Mouse (Mus musculus) heart, embryonic 11.5 days (tissue): ENCODE results near the gene Lbh. TPM values are rescaled to one million over a fixed set of nuclear protein-coding genes. Genes with fewer than 3 reads are reported as not detected.

Experiments
- ATAC-seq: fragments of 200-750 bp; cut with Nextera tagmentation; replicated peaks from 2 replicates; pipeline ENCODE4 v1.8.0; 2017; ENCODE audit warnings: moderate library complexity; ENCODE audit not compliant: insufficient number of reproducible peaks, low FRiP score, low TSS enrichment
- H3K27ac ChIP-seq: fragments of 300-500 bp; sonication (generic); 2 replicates; pipeline ENCODE4 v1.5.1; 2014; ENCODE audit warnings: mild to moderate bottlenecking, low read depth, low read length
- H3K27me3 ChIP-seq: fragments of 300-500 bp; sonication (generic); 2 replicates; pipeline ENCODE4 v1.6.1; 2014; ENCODE audit warnings: mild to moderate bottlenecking, low read length, mixed read lengths; ENCODE audit not compliant: control insufficient read depth, insufficient read depth
- H3K36me3 ChIP-seq: fragments of 300-500 bp; sonication (generic); 2 replicates; pipeline ENCODE4 v1.6.1; 2014; ENCODE audit warnings: mild to moderate bottlenecking, low read length, moderate library complexity, mixed read lengths; ENCODE audit not compliant: control insufficient read depth, insufficient read depth
- H3K4me1 ChIP-seq: fragments of 300-500 bp; sonication (generic); 2 replicates; pipeline ENCODE4 v1.6.1; 2014; ENCODE audit warnings: low read length; ENCODE audit not compliant: control insufficient read depth, insufficient read depth
- H3K4me2 ChIP-seq: fragments of 300-500 bp; sonication (generic); 2 replicates; pipeline ENCODE4 v1.6.1; 2014; ENCODE audit warnings: mild to moderate bottlenecking, moderate library complexity
- H3K4me3 ChIP-seq: fragments of 300-500 bp; sonication (generic); 2 replicates; pipeline ENCODE4 v1.5.1; 2014; ENCODE audit warnings: low read depth, low read length
- H3K9ac ChIP-seq: fragments of 300-500 bp; sonication (generic); 2 replicates; pipeline ENCODE4 v1.6.1; 2014; ENCODE audit warnings: mild to moderate bottlenecking, low read depth, low read length, moderate library complexity
- H3K9me3 ChIP-seq: fragments of 300-500 bp; sonication (generic); replicated peaks from 2 replicates; pipeline ENCODE4 v1.6.1; 2016; ENCODE audit warnings: low read length; ENCODE audit not compliant: control insufficient read depth
- WGBS: fragments of 180-500 bp; shearing (Covaris S2); extraction: QIAGEN DNeasy Blood & Tissue Kit; methylation state at CpG from one replicate; pipeline ENCODE4 v1.1.7; 2014; ENCODE audit not compliant: insufficient replicate concordance; 5-methylcytosine and 5-hydroxymethylcytosine counted together
- polyA plus RNA-seq: library from polyadenylated mRNA; unstranded; fragments of >200 nt; fragmentation: Nextera tagmentation; extraction: Ambion mirVana; gene quantifications from 2 replicates; pipeline ENCODE4 v1.2.1, GENCODE M21; 2014

The Lbh gene
- polyA plus RNA-seq, 1 experiment from 2014 or later = 22.8 TPM

DNA sequence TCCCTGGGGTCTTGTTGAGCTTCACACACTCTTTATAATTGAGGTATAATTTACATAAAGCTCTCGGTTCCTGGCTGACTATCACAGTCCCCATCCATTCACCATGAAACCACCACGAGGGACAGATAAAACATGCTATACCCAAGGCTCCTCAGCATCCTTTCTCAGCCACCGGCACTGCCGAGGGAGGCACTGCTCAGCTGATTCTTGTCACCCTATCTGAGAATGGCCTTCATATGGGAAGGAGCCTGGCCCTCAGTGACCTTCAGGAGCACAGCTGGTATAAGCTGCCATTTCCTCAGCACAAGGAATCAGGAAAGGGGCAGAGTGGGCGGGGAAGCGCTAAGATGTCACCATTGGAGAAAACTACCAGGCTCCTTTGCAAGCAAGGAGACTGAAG is 33.2 kb downstream of the Lbh start:
- ATAC-seq = no peak
- Histone ChIP-seq H3K4me1 (peaks cover 21% of the 10 kb centered on the region), H3K27ac (no peak overlapping the region), H3K9ac (no peak overlapping the region), H3K27me3 (no peaks in the 10 kb centered on the region), H3K4me3 (no peak overlapping the region), H3K36me3 (no peaks in the 10 kb centered on the region), H3K9me3 (no peaks in the 10 kb centered on the region), H3K4me2 (no peak overlapping the region)
- WGBS = 58% methylated on average over 6 of the region's 6 CpGs

GRCm38 (mm10) chr17:72953811-72954685 is 35.9 kb downstream of the Lbh start:
- H3K27me3 ChIP-seq = no peaks in the 10 kb centered on the region
- H3K27ac ChIP-seq = no peak overlapping the region
- no peaks in the 10 kb centered on the region for H3K9me3 ChIP-seq
- H3K9ac ChIP-seq = no peak overlapping the region
- no peak overlapping the region for H3K4me3 ChIP-seq
- 80% methylated on average over 6 of the region's 6 CpGs for WGBS
- H3K4me2 ChIP-seq = no peak overlapping the region
- H3K4me1 ChIP-seq = peaks cover 11% of the 10 kb centered on the region
- no peaks in the 10 kb centered on the region for H3K36me3 ChIP-seq
- ATAC-seq = no peak

- Histone ChIP-seq H3K27ac (0 out of 2 replicates have a peak overlapping the region, but pooled peaks have one; percentile 29), H3K4me3 (no peak overlapping the region), H3K9ac (no peak overlapping the region), H3K4me1 (peaks cover 11% of the 10 kb centered on the region), H3K9me3 (no peaks in the 10 kb centered on the region), H3K36me3 (no peaks in the 10 kb centered on the region), H3K4me2 (no peak overlapping the region), H3K27me3 (no peaks in the 10 kb centered on the region)
- no peak for ATAC-seq
- 46% methylated on average over 2 of the region's 2 CpGs for WGBS
These were observed 37.4 kb downstream of the Lbh start for GRCm38 (mm10) chr17:72955534-72955933.

DNA sequence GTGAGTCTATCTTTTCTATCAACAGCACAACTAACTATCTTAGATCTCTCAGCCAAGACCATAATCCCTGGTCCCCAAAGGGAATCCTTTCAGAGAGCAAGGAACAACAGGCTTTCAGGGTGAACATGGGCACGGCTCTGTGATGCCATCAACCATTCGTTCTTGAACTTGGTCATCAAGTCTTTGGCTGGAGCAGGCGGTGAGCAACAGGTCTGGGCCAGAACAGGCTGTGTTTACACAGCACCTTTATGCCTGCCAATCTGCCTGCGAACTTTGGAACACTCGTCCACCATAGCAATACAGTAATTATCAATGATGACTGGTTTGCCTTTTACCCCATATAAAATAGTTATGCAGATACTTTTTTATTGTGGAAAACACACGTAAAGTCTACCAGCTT is 38.9 kb downstream of the Lbh start:
- no peaks in the 10 kb centered on the region for H3K36me3 ChIP-seq
- no peak overlapping the region for H3K27ac ChIP-seq
- H3K9ac ChIP-seq = no peak overlapping the region
- H3K4me2 ChIP-seq = no peak overlapping the region
- no peak for ATAC-seq
- H3K27me3 ChIP-seq = no peaks in the 10 kb centered on the region
- 75% methylated on average over 6 of the region's 6 CpGs for WGBS
- H3K9me3 ChIP-seq = no peaks in the 10 kb centered on the region
- no peak overlapping the region for H3K4me3 ChIP-seq
- H3K4me1 ChIP-seq = peaks cover 11% of the 10 kb centered on the region

- H3K9ac ChIP-seq = no peak overlapping the region
- ATAC-seq = no peak
- no peak overlapping the region for H3K4me3 ChIP-seq
- no peaks in the 10 kb centered on the region for H3K9me3 ChIP-seq
- H3K27ac ChIP-seq = no peak overlapping the region
- no peaks in the 10 kb centered on the region for H3K36me3 ChIP-seq
- no peaks in the 10 kb centered on the region for H3K27me3 ChIP-seq
- H3K4me1 ChIP-seq = peaks cover 11% of the 10 kb centered on the region
- H3K4me2 ChIP-seq = no peak overlapping the region
- WGBS = 58% methylated on average over 5 of the region's 5 CpGs
These were observed 40.8 kb downstream of the Lbh start for GRCm38 (mm10) chr17:72958886-72959285.

DNA sequence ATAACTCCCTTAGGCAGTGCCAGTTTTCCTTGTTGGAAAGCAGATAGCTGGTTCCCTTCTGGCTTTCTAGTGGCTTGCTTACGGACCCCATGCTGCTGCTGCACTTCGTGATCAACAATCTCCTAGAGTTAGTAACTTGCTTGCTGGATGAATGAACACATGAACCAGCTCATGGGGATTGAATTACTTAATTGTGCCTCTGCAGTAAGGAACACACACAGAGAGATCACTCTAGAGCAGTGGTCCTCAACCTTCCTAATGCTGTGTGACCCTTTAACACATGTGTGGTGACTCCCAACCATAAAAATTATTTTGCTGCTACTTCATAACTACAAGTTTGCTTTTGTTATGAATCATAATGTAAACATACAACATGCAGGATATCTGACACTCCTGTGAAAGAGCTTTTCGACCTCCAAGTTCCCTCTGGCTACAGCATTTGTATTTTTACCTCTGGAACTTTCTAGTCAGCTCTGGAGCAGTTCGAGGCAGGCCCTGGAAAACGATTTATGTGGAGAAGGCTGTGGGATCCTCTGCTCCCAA is 41.5 kb downstream of the Lbh start:
- no peaks in the 10 kb centered on the region for H3K36me3 ChIP-seq
- no peaks in the 10 kb centered on the region for H3K9me3 ChIP-seq
- H3K27ac ChIP-seq = no peak overlapping the region
- H3K4me1 ChIP-seq = peaks cover 11% of the 10 kb centered on the region
- H3K27me3 ChIP-seq = no peaks in the 10 kb centered on the region
- ATAC-seq = no peak
- H3K4me3 ChIP-seq = no peak overlapping the region
- H3K4me2 ChIP-seq = no peak overlapping the region
- H3K9ac ChIP-seq = no peak overlapping the region
- 73% methylated on average over 5 of the region's 5 CpGs for WGBS

GRCm38 (mm10) chr17:72960243-72960642 is 42.1 kb downstream of the Lbh start:
- Histone ChIP-seq H3K36me3 (no peaks in the 10 kb centered on the region), H3K9me3 (no peaks in the 10 kb centered on the region), H3K9ac (no peak overlapping the region), H3K27ac (no peak overlapping the region), H3K4me2 (no peak overlapping the region), H3K4me3 (no peak overlapping the region), H3K4me1 (peaks cover 10% of the 10 kb centered on the region), H3K27me3 (no peaks in the 10 kb centered on the region)
- 96% methylated on average over 4 of the region's 4 CpGs for WGBS
- no peak for ATAC-seq

DNA sequence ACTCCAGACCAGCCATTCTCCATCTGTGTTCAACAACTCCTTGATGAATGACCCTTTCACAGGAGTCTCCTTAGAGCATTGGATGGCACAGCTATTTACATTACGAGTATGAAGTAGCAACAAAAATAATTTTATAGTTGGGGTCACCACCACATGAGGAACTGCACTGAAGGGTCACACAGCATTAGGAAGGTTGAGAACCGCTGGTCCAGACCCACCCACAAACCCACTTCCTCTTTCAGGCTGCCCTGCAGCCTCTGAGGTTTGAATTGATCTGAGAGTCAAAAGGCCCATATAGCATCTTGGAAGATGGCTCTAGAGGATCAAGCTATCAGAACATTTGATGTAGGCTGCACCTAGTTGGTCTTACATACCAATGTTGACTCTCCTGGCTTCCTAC is 42.8 kb downstream of the Lbh start:
- Histone ChIP-seq H3K4me2 (no peak overlapping the region), H3K4me3 (no peak overlapping the region), H3K9me3 (no peaks in the 10 kb centered on the region), H3K27ac (no peak overlapping the region), H3K27me3 (no peaks in the 10 kb centered on the region), H3K9ac (no peak overlapping the region), H3K36me3 (no peaks in the 10 kb centered on the region), H3K4me1 (peaks cover 8% of the 10 kb centered on the region; the same call in 1 of the 2 replicates)
- WGBS = 78% methylated on average over 2 of the region's 2 CpGs
- no peak for ATAC-seq
